Mouse (Mus musculus) C2C12 (cell line): Measurements from ENCODE around the gene Dpy19l3. TPM values are rescaled to one million over a fixed set of nuclear protein-coding genes. Genes with fewer than 3 reads are reported as not detected.

Experiments used
- H3K27me3 ChIP-seq: one replicate; pipeline ENCODE4 v1.6.1; 2011; ENCODE audit not compliant: control insufficient read depth, insufficient read depth, insufficient read length
- H3K36me3 ChIP-seq: one replicate; pipeline ENCODE4 v1.6.1; 2011; ENCODE audit not compliant: control insufficient read depth, insufficient read depth
- H3K4me3 ChIP-seq: one replicate; pipeline ENCODE4 v1.5.1; 2011; ENCODE audit warnings: mild to moderate bottlenecking, control low read depth; ENCODE audit not compliant: poor library complexity, insufficient read depth, severe bottlenecking
- H3K79me2 ChIP-seq: one replicate; pipeline ENCODE4 v1.6.1; 2011; ENCODE audit not compliant: control insufficient read depth, insufficient read depth
- H3K79me3 ChIP-seq: one replicate; pipeline ENCODE4 v1.6.1; 2011; ENCODE audit warnings: low read depth, control low read depth
- H3ac ChIP-seq: one replicate; pipeline ENCODE3; 2011; ENCODE audit warnings: low read depth; ENCODE audit not compliant: control insufficient read depth, insufficient read length
- CEBPB ChIP-seq: IDR thresholded peaks from one replicate; pipeline ENCODE4 v1.6.1; 2011; ENCODE audit warnings: low read depth, mild to moderate bottlenecking, control low read depth, moderate library complexity
- CTCF ChIP-seq: IDR thresholded peaks from one replicate; pipeline ENCODE4 v1.5.1; 2011; ENCODE audit not compliant: control insufficient read depth, insufficient read depth, insufficient read length
- FOSL1 ChIP-seq: IDR thresholded peaks from one replicate; pipeline ENCODE4 v1.8.0; 2011; ENCODE audit warnings: mild to moderate bottlenecking, low read length; ENCODE audit not compliant: poor library complexity, insufficient read depth, severe bottlenecking
- MAX ChIP-seq: IDR thresholded peaks from one replicate; pipeline ENCODE4 v1.6.1; 2011; ENCODE audit warnings: mild to moderate bottlenecking, control low read depth
- MYOD1 ChIP-seq: IDR thresholded peaks from one replicate; pipeline ENCODE4 v1.6.1; 2011; ENCODE audit warnings: low read depth; ENCODE audit not compliant: control insufficient read depth, insufficient read length
- MYOG ChIP-seq: IDR thresholded peaks from one replicate; pipeline ENCODE4 v1.6.1; 2011; ENCODE audit not compliant: control insufficient read depth, insufficient read length; ENCODE audit errors: extremely low read depth
- USF1 ChIP-seq: IDR thresholded peaks from one replicate; pipeline ENCODE4 v1.6.1; 2011; ENCODE audit warnings: low read depth, mild to moderate bottlenecking, control low read depth, moderate library complexity
- polyA plus RNA-seq: library from polyadenylated mRNA; unstranded; fragments of >200 nt; fragmentation: generic; extraction: Trizol; gene quantifications from one replicate; pipeline ENCODE4 v1.2.1, GENCODE M21; 2012; ENCODE audit warnings: missing spikeins

The Dpy19l3 gene
- polyA plus RNA-seq, 1 experiment: 8.2 TPM

DNA sequence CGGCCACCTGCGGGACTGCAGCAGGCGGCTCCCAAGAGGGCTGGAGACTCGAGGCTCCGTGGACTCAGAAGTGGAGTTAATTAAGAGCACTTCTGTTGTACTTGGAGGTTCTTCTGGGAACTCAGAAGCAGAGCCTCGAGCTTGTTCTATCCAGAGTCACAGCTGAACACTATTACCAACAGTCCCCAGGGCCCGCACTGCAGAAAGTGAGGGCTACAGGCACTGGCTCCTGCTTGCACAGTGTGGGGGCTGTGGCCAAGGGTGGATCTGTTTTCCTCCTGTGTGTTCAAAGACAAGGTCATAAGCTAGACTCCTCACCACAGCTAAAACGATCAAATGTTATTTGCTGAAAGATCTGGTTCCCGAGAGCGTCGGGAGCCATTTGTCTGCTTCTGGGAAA is 68.0 kb downstream of the Dpy19l3 start:
- Histone ChIP-seq H3K79me2 (no peaks in the 10 kb centered on the region), H3K27me3 (no peaks in the 10 kb centered on the region), H3K4me3 (no peak overlapping the region), H3ac (no peak overlapping the region), H3K79me3 (no peaks in the 10 kb centered on the region), H3K36me3 (no peaks in the 10 kb centered on the region)
- TF ChIP-seq CTCF: no peak
- no peak for TF ChIP-seq CEBPB
- no peak for TF ChIP-seq USF1
- TF ChIP-seq FOSL1: no peak

GRCm38 (mm10) chr7:35683409-35684122 is 70.7 kb downstream of the Dpy19l3 start:
- Histone ChIP-seq H3K79me3 (no peaks in the 10 kb centered on the region), H3K4me3 (no peak overlapping the region), H3K27me3 (no peaks in the 10 kb centered on the region), H3ac (no peak overlapping the region), H3K36me3 (no peaks in the 10 kb centered on the region), H3K79me2 (no peaks in the 10 kb centered on the region)
- TF ChIP-seq CTCF: no peak
- TF ChIP-seq MYOD1: no peak
- no peak for TF ChIP-seq CEBPB
- TF ChIP-seq MYOG: no peak
- no peak for TF ChIP-seq USF1
- no peak for TF ChIP-seq FOSL1
- no peak for TF ChIP-seq MAX

- no peaks in the 10 kb centered on the region for H3K79me2 ChIP-seq
- H3K27me3 ChIP-seq: no peaks in the 10 kb centered on the region
- H3ac ChIP-seq: no peak overlapping the region
- TF ChIP-seq CEBPB (no peak), USF1 (no peak), MYOD1 (no peak), MAX (no peak), FOSL1 (no peak), CTCF (no peak), MYOG (no peak)
- H3K79me3 ChIP-seq: no peaks in the 10 kb centered on the region
- H3K4me3 ChIP-seq: no peak overlapping the region
- H3K36me3 ChIP-seq: no peaks in the 10 kb centered on the region
Measured at GRCm38 (mm10) chr7:35681559-35681958, 72.7 kb downstream of the Dpy19l3 start.

- no peaks in the 10 kb centered on the region for H3K79me3 ChIP-seq
- no peaks in the 10 kb centered on the region for H3K79me2 ChIP-seq
- H3K4me3 ChIP-seq: no peak overlapping the region
- TF ChIP-seq CTCF (no peak), MYOD1 (no peak), FOSL1 (no peak), USF1 (no peak), MAX (no peak), CEBPB (no peak), MYOG (no peak)
- peaks cover 2% of the 10 kb centered on the region for H3K27me3 ChIP-seq
- no peak overlapping the region for H3ac ChIP-seq
- no peaks in the 10 kb centered on the region for H3K36me3 ChIP-seq
Measured at GRCm38 (mm10) chr7:35678976-35679375, 75.3 kb downstream of the Dpy19l3 start.

GRCm38 (mm10) chr7:35668066-35669041 is 85.9 kb downstream of the Dpy19l3 start:
- H3ac ChIP-seq: no peak overlapping the region
- H3K27me3 ChIP-seq: peaks cover 3% of the 10 kb centered on the region
- TF ChIP-seq CEBPB: no peak
- no peak for TF ChIP-seq MYOD1
- no peak for TF ChIP-seq CTCF
- TF ChIP-seq MYOG: no peak
- no peak for TF ChIP-seq MAX
- TF ChIP-seq FOSL1: no peak
- no peak for TF ChIP-seq USF1
- H3K36me3 ChIP-seq: no peaks in the 10 kb centered on the region
- no peak overlapping the region for H3K4me3 ChIP-seq
- no peaks in the 10 kb centered on the region for H3K79me2 ChIP-seq
- no peaks in the 10 kb centered on the region for H3K79me3 ChIP-seq
